Mouse (Mus musculus): Measurements from ENCODE around the gene 4930558K02Rik. TPM values are rescaled to one million over a fixed set of nuclear protein-coding genes. Genes with fewer than 3 reads are reported as not detected.

Gene 4930558K02Rik
- total RNA-seq, 2 experiments from 2014 or later: not detected

- no peak for DNase-seq
- intact Hi-C loops (cut with DNase I): no loop called here
Measured at GRCm38 (mm10) chr1:161912940-161913647, 66.3 kb downstream of the 4930558K02Rik start.

DNA sequence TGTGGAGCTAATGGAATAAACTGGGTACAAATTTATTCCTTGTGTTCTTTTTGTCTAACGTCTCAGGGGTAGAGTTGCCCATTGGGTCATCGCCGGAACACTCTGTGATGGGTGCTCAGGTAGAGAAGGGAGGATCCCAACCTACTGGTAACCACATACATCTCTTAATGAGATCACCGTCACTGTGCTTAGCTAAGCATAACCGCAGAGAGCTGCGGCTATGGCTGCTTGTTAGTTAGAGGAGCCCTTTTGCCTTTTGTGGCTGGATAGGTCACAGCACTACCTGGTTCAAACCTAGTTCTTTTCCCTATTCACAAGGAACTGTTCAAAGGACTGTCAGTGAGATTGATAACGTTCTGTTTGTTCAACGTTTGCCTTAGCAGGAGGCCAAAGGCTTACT is 70.4 kb downstream of the 4930558K02Rik start:
- intact Hi-C loops (cut with DNase I): no loop called here
- no peak for DNase-seq

GRCm38 (mm10) chr1:161907795-161908457 is 71.5 kb downstream of the 4930558K02Rik start:
- intact Hi-C loops (cut with DNase I): no loop called here
- DNase-seq: no peak

DNA sequence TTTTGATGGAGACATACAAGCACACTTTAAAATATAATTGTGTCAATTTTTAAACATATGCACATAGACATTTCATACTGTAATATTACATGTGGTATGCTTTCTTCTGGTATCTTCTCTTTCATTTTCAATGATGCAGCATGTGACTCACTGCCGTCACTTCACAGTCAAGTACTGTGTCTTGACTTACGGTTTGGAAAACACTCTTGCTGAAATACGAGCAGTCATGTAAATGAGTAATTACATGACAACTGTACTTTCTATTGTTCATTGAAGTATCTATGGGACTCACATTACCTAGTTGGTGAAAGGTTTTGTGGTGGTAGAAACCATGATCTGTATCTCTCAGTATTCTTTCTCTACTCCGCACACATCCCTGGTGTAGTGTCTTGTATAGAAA is 72.3 kb downstream of the 4930558K02Rik start:
- intact Hi-C loops (cut with DNase I): no loop called here

DNA sequence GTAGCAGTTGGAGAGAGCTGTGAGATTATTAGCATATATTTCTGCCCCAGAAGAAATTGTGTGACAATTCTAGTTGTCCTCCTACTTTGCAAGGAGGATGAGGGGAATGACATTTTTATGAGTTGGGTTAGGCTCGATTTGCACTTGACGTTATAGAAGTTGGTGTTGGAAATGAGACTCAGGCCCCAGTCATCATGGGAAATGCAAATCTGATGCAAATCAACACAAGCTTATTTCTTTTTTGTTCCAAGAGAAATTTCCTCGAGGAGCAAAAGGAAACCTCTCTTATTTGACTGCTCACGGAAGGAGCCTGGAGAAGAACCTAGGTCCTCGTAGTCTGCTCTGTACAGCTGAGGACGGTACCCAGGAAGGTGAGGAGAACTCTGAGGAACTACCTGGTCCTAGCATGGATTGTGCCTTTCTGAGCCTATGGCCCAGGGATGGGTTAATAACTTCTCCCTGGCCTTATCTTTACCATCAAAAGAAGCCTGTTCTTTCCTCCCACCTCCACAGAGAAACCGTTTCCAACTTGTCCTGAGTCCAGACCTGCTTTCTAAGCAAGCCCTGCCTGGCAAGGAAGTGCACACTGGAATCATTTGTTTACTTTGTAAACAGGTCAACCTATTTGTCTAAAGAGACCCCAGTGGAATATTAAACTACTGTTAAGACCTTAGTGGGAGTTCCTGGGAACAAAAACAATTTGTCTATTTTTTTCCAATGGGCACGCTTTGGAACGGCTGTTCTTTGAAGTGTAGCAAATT is 76.6 kb downstream of the 4930558K02Rik start:
- intact Hi-C loops (cut with DNase I): no loop called here
- no peak for DNase-seq

More for the DNA sequence above, 72.3 kb downstream of the 4930558K02Rik start:
- DNase-seq: no peak

- intact Hi-C loops (cut with DNase I): no loop called here
- no peak for DNase-seq
Measured at GRCm38 (mm10) chr1:161900129-161900528, 79.3 kb downstream of the 4930558K02Rik start.

DNA sequence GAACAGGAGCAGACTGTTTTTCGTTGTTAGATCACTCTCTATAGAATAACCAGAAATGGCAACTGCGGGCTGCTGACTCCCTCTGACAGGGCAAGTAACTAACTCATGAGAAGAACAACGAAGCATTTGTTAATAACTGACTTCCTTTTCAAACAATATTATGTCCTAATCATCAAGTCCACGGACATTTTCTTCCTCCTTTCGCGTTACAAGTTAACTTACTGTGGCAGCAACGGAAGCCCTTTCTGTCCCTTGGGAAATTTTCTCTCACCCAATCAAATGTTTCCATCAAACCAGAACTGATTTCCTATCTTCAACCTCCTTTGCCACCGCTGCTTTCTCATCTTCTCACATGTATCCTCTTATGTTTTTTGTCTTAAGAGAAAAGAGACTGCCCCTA is 82.2 kb downstream of the 4930558K02Rik start:
- intact Hi-C loops (cut with DNase I): loop anchor here (5.0 kb wide), 1 partner anchor 70 kb away; the partner anchor contains the start of gene Pigc
- DNase-seq: no peak

- intact Hi-C loops (cut with DNase I): loop anchor here (5.0 kb wide), 1 partner anchor 71 kb away; the partner anchor contains the start of gene Pigc
- no peak for DNase-seq
Measured at GRCm38 (mm10) chr1:161896130-161896529, 83.3 kb downstream of the 4930558K02Rik start.

DNA sequence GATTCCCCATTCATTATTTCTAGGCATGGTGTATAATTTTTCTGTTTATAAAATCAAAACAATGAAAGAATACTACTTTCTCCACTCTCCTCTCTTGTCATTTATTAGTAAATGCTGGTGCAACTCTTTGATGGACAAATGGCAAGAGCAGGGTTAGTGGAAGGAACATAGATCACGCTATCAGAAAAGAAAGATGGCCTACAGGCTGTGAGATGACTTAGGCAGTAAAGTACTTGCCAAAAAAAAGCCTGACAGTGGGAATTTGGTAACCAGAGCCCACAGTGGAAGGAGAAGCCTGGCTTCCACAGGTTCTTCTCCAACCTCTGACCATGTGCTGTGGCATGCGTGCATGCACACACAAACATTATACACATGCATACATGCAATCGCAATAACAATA is 84.4 kb downstream of the 4930558K02Rik start:
- intact Hi-C loops (cut with DNase I): loop anchor here (5.0 kb wide), 1 partner anchor 72 kb away; the partner anchor contains the start of gene Pigc
- DNase-seq: no peak

- intact Hi-C loops (cut with DNase I): no loop called here
- DNase-seq: no peak
Measured at GRCm38 (mm10) chr1:161894553-161894952, 84.9 kb downstream of the 4930558K02Rik start.

- no peak for DNase-seq
- intact Hi-C loops (cut with DNase I): no loop called here
Measured at GRCm38 (mm10) chr1:161894126-161894525, 85.3 kb downstream of the 4930558K02Rik start.

Other genes with a start within 250 kb of the 4930558K02Rik start
- gene Fasl, start 191.1 kb downstream of the 4930558K02Rik start, total RNA-seq (2021): not detected
- gene Suco, start 103.0 kb downstream of the 4930558K02Rik start, total RNA-seq (2021): 10 to 100 TPM; 15.8 to 18.7 TPM
- 10 to 100 TPM; 17.6 to 21.6 TPM for gene Pigc, start 10.4 kb downstream of the 4930558K02Rik start, total RNA-seq (2021)

Measured in heart, postnatal 14 days (tissue).